Mouse (Mus musculus): ENCODE data around the gene Mbnl2.

Mbnl2 gene

DNA sequence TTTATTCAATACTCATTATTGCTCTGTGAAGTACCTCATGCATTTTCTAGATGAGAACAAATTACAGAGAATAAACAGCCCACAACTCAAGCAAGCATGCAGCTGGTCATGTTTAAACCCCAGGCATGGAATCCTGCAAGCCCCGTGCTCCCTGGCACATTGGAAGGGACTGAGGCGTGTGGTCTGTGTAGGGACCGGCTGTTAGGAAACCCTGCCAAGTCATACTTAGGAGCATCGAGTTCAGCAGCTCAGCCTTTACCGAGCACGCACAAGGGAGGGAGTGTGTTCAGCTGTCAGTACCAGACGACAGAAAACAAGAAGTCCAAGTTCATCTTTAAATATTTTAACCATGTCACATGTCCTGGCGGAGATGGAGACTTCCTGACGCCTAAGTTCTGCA is 141.4 kb downstream of the Mbnl2 start:
- no peak for DNase-seq (ENCODE audit: inconsistent ontology term)

DNA sequence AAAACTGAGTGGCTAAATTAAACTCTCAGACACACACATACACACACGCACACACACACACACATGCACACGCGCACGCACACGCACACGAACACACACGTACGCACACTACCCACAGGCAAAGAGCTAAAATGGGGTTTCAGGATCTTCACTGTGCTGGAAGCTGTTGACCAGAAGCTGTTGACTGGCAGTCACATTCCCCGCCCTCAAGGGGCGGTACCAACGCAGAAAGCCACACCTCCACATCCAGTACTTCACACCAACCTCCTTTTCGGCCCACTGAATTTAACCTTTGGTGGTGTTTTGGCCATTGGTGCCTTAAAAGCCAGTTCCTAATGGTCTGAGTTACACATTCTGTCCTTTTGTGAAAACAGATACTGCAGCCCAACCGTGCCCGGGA is 143.5 kb downstream of the Mbnl2 start:
- peak; percentile 18 for DNase-seq (ENCODE audit: inconsistent ontology term)

DNA sequence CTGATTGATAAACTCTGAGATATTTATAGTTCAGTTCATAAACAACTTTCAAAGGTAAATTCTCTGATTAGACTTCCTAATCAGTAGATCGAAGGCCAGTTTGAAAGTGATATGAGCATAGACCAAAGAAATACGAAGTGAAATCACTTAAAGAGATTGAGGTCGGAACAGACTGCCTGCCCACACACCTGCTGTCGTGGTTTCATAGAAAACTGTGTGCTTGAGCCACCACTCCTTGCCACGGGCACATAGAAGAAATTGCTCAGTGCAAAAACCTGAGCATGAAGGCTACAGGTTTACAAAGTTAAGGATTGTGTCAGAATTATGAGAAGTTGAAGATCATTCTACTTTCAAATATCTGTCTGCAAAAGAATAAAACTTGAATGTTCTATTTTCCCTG is 153.0 kb downstream of the Mbnl2 start:
- DNase-seq (ENCODE audit: inconsistent ontology term), result no peak

DNA sequence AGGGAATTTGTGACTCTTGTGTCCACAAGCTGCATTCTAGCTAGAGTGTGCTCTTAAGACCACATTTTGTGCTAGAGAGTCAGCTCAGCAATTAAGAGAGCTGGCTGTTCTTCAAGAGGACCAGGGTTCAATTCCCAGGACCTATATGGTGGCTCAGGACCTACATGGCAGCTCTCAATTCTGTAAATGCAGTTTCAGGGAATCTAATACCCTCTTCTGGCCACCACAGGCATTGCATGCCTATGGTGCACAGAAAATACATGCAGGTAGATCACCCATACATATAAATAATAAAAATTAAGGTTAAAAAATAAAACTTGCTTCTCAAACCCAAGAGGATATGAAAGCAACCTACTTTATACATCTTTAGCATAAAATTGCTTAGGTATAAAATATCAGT is 157.3 kb downstream of the Mbnl2 start:
- no peak for DNase-seq (ENCODE audit: inconsistent ontology term)

DNA sequence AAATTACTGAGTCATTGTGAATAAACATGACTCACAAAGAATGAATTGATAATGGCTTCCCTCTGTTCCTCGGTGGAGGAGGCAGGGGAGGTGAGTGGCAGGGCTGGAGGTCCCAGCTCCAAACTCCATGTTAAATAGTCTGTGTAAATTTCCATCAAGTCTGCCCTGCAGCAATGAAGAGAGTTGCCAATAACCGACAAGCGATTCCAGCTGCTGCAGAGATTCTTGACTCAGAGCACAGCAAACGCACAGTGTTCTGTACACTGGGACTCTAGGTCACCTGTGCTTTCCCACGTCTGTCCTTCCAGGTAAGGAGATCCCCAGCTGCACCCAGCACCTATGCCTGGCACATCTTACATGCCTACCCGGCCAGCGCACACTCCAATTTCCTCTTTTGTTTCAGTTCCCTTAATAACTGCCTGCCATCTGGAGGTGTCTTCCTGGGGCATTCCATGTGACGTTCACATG is 158.5 kb downstream of the Mbnl2 start:
- DNase-seq (ENCODE audit: inconsistent ontology term), result peak; percentile 62

DNA sequence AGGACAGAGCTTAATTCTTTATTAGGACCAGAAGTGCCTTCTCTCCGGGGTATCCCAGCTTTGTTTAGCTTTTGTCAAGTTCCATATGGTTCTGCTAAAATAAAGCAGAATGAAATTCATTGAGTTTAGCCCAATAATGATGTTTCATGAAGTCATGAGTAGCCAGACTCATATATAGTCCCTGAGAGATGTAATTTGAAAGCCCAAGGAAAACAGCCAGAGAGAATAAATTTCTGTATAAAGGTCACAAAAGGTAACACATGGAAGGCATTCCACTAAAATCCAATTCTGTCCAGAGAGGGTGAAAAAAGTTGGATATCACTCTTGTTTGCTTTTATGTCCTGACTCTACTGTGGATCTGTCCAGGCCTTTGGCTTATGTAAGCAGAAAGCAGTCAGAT is 159.4 kb downstream of the Mbnl2 start:
- DNase-seq (ENCODE audit: inconsistent ontology term), result no peak

DNA sequence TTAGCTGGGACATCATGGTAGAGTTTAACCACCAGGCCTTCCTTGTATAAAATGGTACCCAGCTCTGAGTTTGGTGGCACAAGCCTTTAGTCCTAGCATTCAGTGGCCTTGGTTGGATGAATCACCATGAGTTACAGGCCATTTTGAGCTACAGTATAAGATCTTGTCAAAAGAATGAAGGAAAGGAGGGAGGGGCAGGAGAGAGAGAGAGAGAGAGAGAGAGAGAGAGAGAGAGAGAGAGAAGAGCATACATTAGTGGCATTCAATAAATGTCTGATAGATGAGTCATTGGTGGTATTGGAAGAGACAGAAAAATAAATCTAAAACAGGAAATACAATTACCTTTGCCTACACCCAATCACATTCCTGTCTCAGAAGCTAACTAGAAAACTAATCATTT is 165.2 kb downstream of the Mbnl2 start:
- peak; percentile 66 for DNase-seq (ENCODE audit: inconsistent ontology term)

DNA sequence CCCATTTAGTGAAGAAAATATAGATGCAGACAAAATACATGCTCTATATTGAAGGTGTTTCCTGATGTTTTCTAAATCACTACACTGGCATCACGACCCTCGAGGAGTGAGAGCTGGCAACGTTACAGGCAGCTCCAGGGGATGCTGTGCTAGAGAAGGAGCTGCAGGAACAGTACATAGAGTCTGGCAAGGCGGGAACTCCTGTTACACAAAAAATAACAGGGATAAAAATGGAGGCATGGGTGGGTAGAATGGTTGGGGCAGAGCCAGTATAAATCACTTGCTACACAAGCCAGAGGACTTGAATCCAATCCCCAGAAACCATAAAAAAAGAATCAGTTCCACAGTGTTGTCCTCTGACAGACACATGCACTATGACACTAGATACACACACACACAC is 165.8 kb downstream of the Mbnl2 start:
- DNase-seq (ENCODE audit: inconsistent ontology term), result no peak

DNA sequence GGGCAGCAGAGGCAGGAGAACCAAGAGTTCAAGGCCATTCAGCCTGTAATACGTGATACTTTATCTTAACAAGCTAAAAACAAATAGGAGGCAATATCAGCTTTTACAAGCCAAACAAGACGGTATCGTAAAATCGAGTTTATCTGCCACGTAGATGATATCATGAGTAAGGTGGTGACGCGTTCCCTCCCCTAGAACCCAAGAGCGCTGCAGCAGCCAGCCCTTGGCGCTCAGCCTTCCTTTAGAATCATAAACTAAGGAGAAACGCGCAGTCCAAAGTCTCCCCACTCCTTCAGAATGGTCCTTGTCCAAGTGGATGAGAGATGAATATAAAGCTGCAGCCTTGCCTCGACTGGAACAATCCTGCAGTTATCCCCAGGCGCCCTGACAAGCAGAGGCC is 166.4 kb downstream of the Mbnl2 start:
- no peak for DNase-seq (ENCODE audit: inconsistent ontology term)

DNA sequence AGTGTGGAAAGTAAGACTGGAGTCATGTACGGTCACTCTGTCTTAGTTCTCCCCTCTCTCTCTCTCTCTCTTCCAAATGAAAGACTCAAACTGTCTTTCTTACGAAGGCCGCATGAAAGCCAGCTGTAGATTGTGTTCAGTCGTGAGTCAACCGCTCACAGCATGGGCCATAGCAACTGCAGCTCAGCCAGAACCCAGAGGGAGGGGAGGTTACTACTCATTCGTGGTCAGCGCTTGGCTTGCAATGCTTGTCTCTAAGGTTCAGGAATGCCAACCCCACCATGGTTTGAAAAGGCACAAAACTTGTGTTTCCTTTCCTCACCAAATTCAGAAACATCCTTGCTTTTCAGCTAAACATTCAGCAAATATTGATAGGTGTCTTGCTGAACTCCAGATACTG is 178.8 kb downstream of the Mbnl2 start:
- DNase-seq (ENCODE audit: inconsistent ontology term), result peak; percentile 65

DNA sequence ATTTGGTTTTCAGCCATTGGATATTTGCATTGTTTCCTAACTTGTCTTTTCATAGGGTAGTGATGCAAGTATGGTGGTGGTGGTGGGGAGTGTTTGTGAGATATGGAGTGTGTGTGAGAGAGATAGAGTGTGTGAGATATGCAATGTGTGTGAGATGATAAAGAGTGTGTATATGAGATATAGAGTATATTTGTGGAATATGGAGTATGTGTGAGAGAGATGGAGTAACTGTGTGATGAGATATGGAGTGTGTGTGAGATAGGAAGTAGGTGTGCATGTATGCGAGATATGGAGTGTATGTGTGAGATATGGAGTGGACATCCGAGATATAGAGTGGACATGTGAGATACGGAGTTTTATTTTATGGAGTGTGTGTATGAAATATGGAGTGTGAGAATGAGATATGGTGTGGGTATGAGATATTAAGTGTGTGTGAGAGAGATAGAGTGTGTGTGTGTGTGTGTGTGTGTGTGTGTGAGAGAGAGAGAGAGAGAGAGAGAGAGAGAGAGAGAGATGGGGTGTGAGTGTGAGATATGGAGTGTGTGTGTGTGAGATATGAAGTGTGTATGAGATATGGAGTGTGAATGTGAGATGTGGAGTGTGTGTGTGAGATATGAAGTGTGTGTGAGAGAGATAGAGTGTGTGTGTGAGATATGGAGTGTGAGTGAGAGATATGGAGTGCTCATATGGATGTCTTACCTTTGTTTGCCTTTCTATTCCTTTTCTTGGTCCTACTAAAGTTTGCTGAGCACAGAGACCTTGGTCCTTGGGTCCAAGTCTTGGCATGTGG is 188.7 kb downstream of the Mbnl2 start:
- no peak for DNase-seq (ENCODE audit: inconsistent ontology term)

DNA sequence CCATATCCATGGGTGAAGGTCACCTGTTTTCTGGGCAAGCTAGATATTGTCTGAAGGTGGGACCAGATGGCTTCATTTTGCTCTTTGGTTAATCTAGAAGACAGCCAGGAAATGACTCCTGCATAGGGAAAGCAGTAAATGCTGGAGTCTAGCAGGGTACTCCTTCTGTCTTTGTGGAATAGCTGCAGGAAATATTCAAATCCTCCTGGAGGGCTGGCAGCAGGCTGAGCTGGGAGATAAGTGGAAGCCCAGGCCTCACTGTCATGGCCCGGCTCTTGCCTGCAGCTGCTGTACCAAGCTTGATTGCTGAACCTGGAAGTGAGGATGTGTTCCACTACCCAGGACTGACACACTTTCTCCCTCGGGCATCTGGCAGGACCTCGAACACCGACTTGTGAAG is 191.3 kb downstream of the Mbnl2 start:
- no peak for DNase-seq (ENCODE audit: inconsistent ontology term)

DNA sequence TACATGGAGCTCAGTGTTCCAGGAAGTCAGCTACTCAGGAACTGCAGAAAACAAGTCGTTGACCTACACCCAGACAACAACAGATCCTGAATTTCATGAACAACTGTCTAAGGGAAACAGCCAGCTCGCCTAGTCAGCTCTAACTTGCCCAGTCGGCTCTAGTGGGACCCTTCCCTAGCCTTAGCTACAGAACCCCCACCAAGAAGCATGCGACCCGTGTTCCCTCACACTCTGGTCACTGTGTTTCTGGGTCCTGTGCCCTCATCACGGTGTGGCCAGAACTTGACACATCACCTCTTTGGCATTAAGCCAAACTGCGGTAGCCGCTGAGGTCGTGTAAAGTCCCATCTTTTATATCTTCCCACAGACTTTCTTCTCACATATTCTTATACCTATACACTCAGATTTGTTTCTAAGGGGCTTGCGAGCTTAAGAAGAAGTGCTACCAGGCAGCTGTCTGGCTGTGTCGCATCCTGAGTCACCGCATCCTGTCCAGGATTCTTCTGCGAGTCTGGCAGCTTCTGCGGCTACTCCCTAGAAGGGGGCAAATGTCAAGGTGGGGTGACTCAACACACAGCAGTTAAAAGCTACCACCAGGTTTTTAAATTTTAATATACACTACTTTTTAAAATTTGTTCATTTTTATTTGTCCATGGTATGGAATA is 193.8 kb downstream of the Mbnl2 start:
- no peak for DNase-seq (ENCODE audit: inconsistent ontology term)

DNA sequence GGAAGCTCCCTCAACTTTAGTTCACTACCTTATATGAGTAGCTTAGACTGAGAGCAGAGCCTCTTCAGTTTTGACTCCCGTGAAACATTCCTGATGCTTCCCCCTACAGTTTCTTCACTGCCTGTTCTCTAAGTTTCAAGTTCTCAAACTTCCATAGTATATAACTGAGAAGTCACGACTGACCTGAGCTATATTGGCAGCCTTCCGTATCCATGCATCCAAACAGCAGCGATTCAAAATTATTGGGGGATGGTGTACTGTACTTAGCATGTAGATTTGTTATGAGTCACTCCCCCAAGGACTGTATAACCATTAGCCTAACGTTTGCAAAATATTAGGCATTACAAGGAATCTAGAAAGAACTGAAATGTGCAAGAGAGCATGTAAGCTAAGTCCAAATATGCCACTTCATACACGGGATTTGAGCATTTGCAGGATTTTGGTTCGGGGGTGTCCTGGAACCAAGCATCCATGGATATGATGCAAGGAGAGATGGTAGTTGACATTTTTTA is 200.8 kb downstream of the Mbnl2 start:
- no peak for DNase-seq (ENCODE audit: inconsistent ontology term)

DNA sequence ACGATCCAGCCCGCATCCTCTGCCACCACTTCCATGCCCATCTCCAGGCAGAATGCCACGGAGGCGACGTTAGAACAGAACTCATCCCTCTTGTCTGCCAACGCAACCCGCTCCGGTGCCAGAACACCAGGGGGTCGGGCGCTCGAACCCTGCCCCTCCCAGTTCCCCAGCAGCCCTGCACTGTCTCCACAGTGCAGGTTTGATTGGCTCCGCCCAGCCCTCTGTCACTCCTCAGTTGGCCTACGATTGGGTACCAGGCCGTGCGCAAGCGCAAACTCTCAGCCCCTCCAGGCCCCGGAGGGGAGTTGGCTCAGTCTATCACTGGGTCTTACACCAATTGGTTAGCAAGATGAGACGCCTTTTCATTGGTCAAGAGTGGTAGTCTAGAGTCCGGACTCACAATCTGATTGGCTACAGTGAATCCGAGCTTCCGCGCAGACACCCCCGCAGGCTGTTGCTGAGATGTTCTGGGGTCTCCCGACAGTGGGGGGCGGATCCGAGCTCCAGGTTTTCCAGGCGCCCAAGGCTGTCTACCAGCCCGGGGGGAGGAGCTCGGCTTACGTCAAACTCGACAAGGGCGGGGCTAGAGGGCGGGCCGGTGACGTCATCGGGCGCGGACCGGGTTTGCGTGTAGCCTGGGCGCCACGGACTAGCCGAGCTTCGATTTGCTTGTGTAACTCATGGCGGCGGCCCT is 202.0 kb downstream of the Mbnl2 start:
- peak; percentile 100 for DNase-seq (ENCODE audit: inconsistent ontology term)

DNA sequence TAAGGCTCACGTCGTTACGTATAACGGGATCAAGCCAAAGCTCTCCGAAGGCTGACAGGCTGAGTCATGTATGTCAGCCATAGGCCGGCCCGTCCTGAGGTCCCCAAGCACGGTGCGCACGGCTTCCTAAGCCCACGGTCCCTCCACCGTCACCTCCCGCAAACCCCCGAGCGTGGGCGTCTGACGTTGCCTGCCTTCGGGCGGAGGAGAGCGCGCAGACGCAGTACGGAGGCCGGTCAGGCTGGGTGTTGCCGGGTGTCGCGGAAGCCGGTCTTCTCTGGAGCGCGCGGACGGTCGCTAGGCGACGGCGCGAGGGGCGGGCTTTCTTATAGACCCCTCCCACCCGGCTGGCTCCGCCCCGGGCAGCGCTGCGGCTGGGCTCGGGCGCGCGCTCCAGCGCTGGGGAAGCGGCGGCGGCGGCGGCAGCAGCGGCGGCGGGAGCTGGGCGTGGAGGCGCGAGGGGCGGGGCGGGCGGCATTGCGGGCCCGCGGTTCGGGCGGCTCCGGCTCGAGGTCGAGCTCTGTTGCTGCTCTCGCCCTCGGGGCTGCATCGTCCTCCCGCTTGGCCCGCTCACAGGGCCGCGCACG is 202.6 kb downstream of the Mbnl2 start, which contains the start of gene Rap2a:
Rap2a (plus strand) TSS at position 463 of the 587 bp plus-strand sequence.
- DNase-seq (ENCODE audit: inconsistent ontology term), result peak; percentile 99

DNA sequence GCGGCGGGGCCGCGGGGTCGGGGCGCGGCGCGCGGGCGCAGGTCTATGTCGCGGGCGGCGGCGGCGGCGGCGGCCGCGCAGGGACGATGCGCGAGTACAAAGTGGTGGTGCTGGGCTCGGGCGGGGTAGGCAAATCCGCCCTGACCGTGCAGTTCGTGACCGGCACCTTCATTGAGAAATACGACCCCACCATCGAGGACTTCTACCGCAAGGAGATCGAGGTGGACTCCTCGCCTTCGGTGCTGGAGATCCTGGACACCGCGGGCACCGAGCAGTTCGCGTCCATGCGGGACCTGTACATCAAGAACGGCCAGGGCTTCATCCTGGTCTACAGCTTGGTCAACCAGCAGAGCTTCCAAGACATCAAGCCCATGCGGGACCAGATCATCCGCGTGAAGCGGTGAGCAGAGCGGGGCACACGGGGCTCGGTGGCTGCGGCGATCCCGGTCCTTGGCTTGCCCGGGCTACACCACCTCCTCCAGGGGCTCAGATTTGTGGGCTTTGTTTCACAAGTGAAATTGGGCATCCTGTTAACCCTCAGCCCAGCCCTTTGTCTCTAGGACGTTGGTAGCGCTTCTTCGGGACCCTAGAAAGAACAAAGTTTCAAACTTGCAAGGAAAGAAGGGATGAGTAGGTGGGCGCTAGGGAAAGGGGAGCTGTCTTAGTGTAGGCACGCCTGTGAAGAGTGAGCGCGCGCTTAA is 203.3 kb downstream of the Mbnl2 start:
- DNase-seq (ENCODE audit: inconsistent ontology term), result peak; percentile 56

DNA sequence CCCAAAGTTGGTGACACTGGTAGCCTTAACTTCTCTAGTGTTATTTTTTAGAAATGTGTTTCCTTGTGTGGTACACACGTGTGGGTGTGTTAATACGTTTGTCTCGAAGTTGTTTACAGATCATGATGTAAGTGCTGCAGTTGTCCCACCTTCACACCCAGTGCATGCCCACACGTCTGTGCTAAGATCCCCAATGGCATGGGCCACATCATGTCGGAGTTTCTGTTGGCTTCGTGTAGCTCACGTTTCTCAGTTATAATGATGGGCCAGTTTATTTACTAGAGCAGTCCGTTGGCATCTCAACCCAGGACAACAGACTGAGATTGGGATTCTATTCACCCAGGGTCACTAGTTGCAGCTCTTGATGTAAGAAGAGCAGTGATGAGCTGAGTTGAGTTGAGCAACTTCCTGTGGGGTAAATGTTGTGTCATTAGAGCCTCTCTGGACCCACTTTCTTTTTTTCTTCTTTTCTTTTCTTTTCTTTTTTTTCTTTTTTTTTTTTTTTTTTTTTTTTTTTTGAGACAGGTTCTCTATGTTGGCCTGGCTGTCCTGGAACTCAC is 205.0 kb downstream of the Mbnl2 start:
- DNase-seq (ENCODE audit: inconsistent ontology term), result no peak

DNA sequence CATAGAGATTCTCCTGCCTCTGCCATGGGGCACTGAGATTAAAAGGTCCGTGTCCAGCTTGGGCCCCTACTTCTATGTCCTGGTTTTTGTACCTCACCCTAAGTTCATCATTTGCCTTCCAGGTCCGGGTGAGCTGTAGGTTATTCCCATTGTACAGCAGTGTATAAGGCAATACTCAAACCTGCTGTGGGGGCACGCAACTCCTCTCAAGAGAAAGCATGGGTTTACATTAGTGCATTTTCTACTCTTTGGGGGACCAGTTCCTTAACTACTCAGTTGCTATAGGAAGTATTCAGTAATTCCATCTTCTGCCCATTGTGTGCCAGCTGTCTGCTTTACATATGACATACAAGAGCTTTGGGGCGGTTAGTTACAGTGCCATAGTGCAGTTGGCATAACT is 205.5 kb downstream of the Mbnl2 start:
- DNase-seq (ENCODE audit: inconsistent ontology term), result no peak
